Comparison of ENCODE assay signal across 8 mouse cellular contexts in the genomic region with DNA sequence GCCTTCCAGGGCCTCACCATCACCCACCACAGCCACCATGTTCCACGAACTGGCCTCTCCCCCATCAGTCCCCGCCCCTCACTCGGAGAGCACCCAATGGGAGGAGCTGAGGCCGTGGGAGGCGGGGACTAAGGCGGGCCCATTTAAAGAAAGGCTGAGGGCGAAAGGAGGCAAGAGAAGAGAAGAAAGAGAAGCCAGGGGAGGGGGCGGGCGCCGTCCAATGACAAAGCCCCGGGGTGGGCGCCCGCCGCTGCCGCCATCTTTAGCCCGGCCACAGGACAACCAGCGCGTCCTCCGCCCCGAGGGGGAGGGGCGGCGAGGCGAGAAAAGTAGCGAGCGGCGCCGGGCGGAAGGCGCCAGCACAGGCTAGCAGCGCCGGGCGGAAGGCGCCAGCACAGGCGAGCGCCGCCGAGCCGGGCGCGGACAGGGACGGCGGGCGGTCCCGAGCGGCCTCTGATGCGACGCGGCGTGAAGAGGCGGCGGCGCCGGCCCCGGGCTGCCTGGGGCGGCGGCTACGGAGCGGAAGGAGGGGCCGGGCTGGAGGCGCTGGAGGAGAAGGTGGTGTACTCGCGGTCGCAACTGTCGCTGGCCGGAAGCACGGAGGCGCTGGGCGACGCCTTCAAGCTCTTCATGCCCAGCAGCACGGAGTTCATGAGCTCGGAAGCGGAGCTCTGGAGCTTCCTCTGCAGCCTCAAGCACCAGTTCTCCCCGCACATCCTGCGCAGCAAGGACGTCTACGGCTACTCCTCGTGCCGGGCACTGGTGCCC. TPM values are rescaled to one million over a fixed set of nuclear protein-coding genes. Genes with fewer than 3 reads are reported as not detected.
A peak's percentile ranks its signal among the peaks of the same experiment; 100 is the strongest.
DNase-seq lines count a peak whose midpoint lies in the region; ATAC-seq and TF ChIP-seq lines count a peak whose summit lies in the region.

Gene Ccdc71l (plus strand): TSS at position 177 of the 768 bp plus-strand sequence.

- no peaks in the 10 kb centered on the region for H3K27me3 ChIP-seq in embryonic facial prominence, embryonic 15.5 days
- no peaks in the 10 kb centered on the region for H3K27me3 ChIP-seq in kidney, embryonic 14.5 days (ENCODE audit: control insufficient read depth, insufficient read depth, low read length)
- H3K27me3 ChIP-seq in limb, embryonic 15.5 days = no peaks in the 10 kb centered on the region

- WGBS in bone marrow, adult 2 months = 1% methylated on average over 75 of the region's 78 CpGs
- under 1% methylated on average over 77 of the region's 78 CpGs for WGBS in embryonic facial prominence, embryonic 15.5 days
- 2% methylated on average over 60 of the region's 78 CpGs for WGBS in kidney, embryonic 14.5 days
- 1% methylated on average over 68 of the region's 78 CpGs for WGBS in limb, embryonic 15.5 days

- no peak for TF ChIP-seq CTCF in bone marrow, adult 2 months (IDR thresholded peaks at IDR 0.05; ENCODE audit: control insufficient read depth, insufficient read depth, low read length)

- H3K9ac ChIP-seq in embryonic facial prominence, embryonic 15.5 days = peak within 1 kb of the TSS; percentile 79
- H3K9ac ChIP-seq in kidney, embryonic 14.5 days (ENCODE audit: low read depth, low read length) = peak within 1 kb of the TSS; percentile 80
- H3K9ac ChIP-seq in limb, embryonic 15.5 days = peak within 1 kb of the TSS; percentile 79

- H3K4me3 ChIP-seq in bone marrow, adult 2 months (replicated peaks; ENCODE audit: control insufficient read depth, low read depth, low read length) = peak within 1 kb of the TSS; percentile 90
- H3K4me3 ChIP-seq in embryonic facial prominence, embryonic 15.5 days (replicated peaks) = peak within 1 kb of the TSS; percentile 81
- peak within 1 kb of the TSS; percentile 76 for H3K4me3 ChIP-seq in kidney, embryonic 14.5 days (ENCODE audit: low read length)
- peak within 1 kb of the TSS; percentile 82 for H3K4me3 ChIP-seq in limb, embryonic 15.5 days

- peak; percentile 90 for ATAC-seq in embryonic facial prominence, embryonic 15.5 days (ENCODE audit: insufficient number of reproducible peaks, low FRiP score, low TSS enrichment, low read depth)
- peak; percentile 93 for ATAC-seq in kidney, embryonic 14.5 days (ENCODE audit: low FRiP score, low TSS enrichment)
- ATAC-seq in limb, embryonic 15.5 days (ENCODE audit: insufficient number of reproducible peaks, low FRiP score, low TSS enrichment, low read depth) = peak; percentile 85

- peak within 1 kb of the TSS; percentile 62 for H3K4me2 ChIP-seq in embryonic facial prominence, embryonic 15.5 days (replicated peaks)
- H3K4me2 ChIP-seq in kidney, embryonic 14.5 days (replicated peaks; ENCODE audit: low read depth, low read length) = peak within 1 kb of the TSS; percentile 59
- peak within 1 kb of the TSS; percentile 74 for H3K4me2 ChIP-seq in limb, embryonic 15.5 days

- DNase-seq in 3T3-L1 (ENCODE audit: low read depth, low spot score) = peak; percentile 89
- DNase-seq in heart, adult 8-10 months (ENCODE audit: low spot score) = peak; percentile 74
- DNase-seq in monocyte, adult 2 months (ENCODE audit: low read depth in 1 of 2, low spot score in 2 of 2) = peak; percentile 48 to 69
- peak; percentile 87 to 92 for DNase-seq in spleen, postnatal 36 days (ENCODE audit: low spot score in 2 of 2)

- peak within 1 kb of the TSS; percentile 99 for H3K27ac ChIP-seq in bone marrow, adult 2 months (ENCODE audit: control insufficient read depth, insufficient read depth, low read depth, low read length, poor library complexity)
- H3K27ac ChIP-seq in embryonic facial prominence, embryonic 15.5 days (replicated peaks) = peak within 1 kb of the TSS; percentile 97
- H3K27ac ChIP-seq in kidney, embryonic 14.5 days (ENCODE audit: low read depth, low read length) = peak within 1 kb of the TSS; percentile 91
- H3K27ac ChIP-seq in limb, embryonic 15.5 days = peak within 1 kb of the TSS; percentile 96

- H3K9me3 ChIP-seq in embryonic facial prominence, embryonic 15.5 days (replicated peaks) = no peaks in the 10 kb centered on the region
- no peaks in the 10 kb centered on the region for H3K9me3 ChIP-seq in kidney, embryonic 14.5 days (ENCODE audit: control insufficient read depth, low read length)
- H3K9me3 ChIP-seq in limb, embryonic 15.5 days = no peaks in the 10 kb centered on the region

- H3K36me3 ChIP-seq in embryonic facial prominence, embryonic 15.5 days = no peaks in the 10 kb centered on the region
- H3K36me3 ChIP-seq in kidney, embryonic 14.5 days (ENCODE audit: control insufficient read depth, insufficient read depth, low read length) = no peaks in the 10 kb centered on the region
- H3K36me3 ChIP-seq in limb, embryonic 15.5 days = no peaks in the 10 kb centered on the region

- TF ChIP-seq POLR2A in bone marrow, adult 2 months (IDR thresholded peaks at IDR 0.05; ENCODE audit: borderline replicate concordance, control insufficient read depth, low read depth, low read length) = peak; percentile 47; the same call in 1 of the 2 replicates

- H3K4me1 ChIP-seq in bone marrow, adult 2 months (ENCODE audit: control insufficient read depth, insufficient read depth, low read length) = no peaks in the 10 kb centered on the region; the same call in 1 of the 2 replicates
- peaks cover 11% of the 10 kb centered on the region; the same call in 1 of the 2 replicates for H3K4me1 ChIP-seq in embryonic facial prominence, embryonic 15.5 days
- peaks cover 7% of the 10 kb centered on the region; the same call in 1 of the 2 replicates for H3K4me1 ChIP-seq in kidney, embryonic 14.5 days (ENCODE audit: control insufficient read depth, insufficient read depth, low read length)
- H3K4me1 ChIP-seq in limb, embryonic 15.5 days = peaks cover 7% of the 10 kb centered on the region; the same call in 1 of the 2 replicates

RNA-seq across cellular contexts. Expression of gene Ccdc71l, which starts in this region (rescaled TPM):
- polyA plus RNA-seq in bone marrow, adult 2 months (2011; ENCODE audit: insufficient read depth, insufficient read length, low replicate concordance, missing spikeins) = 10.7 and 16.6 TPM in 2 replicates
- polyA plus RNA-seq in embryonic facial prominence, embryonic 15.5 days (2015; fragmentation: Nextera tagmentation; extraction: Ambion mirVana) = 4.4 and 5.0 TPM in 2 replicates
- total RNA-seq in heart, adult 8-10 months (2022) = 10 to 100 TPM in 3 of 4 experiments, 1 to 10 TPM in 1; 9.1 to 11.8 (median 11.3) TPM
- polyA plus RNA-seq in kidney, embryonic 14.5 days (2014; fragmentation: Nextera tagmentation; extraction: Ambion mirVana) = 3.8 and 4.8 TPM in 2 replicates
- 2.8 and 3.1 TPM in 2 replicates for polyA plus RNA-seq in limb, embryonic 15.5 days (2015; fragmentation: Nextera tagmentation; extraction: Ambion mirVana)

Comparison
In these comparisons a context has a peak if more than half of its experiments do, and no peak if none do; other contexts are left out.
1. Peak in every context shown above with its lines: DNase-seq, ATAC-seq, H3K4me3 ChIP-seq and H3K27ac ChIP-seq.